Mouse (Mus musculus): ENCODE results near the gene Selenbp2. TPM values are rescaled to one million over a fixed set of nuclear protein-coding genes. Genes with fewer than 3 reads are reported as not detected.

Gene Selenbp2
- 0.26 and 0.66 TPM in 2 replicates for polyA plus RNA-seq (2012; rRNA removed)

DNA sequence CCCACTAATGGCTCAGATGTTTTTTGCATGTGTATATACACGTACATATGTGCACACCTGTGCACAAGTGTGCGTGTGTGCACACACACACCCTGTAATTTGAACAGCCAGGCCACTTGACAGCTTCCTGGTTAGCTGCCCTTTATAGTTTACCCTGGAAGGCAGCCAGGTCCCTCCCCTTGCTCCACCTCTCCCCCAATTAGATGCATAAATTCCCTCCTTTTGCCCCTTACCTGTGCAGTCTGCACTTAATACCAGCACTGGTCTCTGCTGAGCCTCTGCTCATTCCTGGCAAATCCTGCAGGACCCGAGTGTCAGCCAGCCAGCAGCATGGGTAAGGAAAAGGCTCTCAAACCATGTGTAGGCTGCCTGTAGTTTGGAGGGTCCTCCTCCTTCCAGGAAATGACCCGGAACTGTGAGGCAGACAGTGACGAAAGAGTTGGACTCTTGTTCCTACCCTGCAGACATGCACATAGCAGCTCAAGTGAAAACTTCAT, at the start of gene Selenbp2:
TSS of gene Selenbp2 (plus strand) at position 228 of the 497 bp plus-strand sequence.

DNA sequence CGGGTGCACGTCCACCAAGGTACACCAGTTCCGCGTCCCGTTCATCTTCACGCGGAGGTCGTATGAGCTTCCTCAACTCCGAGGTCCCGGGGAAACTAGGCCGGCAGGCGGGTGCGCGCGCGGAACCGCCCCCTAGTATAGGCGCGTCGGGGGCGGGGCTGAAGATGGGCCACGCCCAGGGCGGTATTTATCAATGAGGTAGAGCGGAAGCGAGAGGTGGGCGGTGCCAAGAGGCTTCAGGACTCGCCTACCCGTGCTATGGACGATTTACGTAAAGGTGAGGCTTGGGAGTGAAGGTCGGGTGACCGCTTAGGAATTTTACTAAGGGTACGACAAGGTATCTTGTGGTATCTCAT, 34.6 kb upstream of the Selenbp2 start, which contains the start of gene Tuft1:
TSS of gene Tuft1 (minus strand) at position 133 of the 356 bp plus-strand sequence.

Other genes starting within 250 kb of the Selenbp2 start
- 0.44 and 0.51 TPM in 2 replicates for gene Oaz3, start 249.6 kb upstream of the Selenbp2 start, polyA plus RNA-seq (2012; rRNA removed)
- 535 and 550 TPM in 2 replicates for gene Celf3, start 215.3 kb upstream of the Selenbp2 start, polyA plus RNA-seq (2012; rRNA removed)
- gene Riiad1, start 213.2 kb upstream of the Selenbp2 start, polyA plus RNA-seq (2012; rRNA removed), result 5.1 and 6.3 TPM in 2 replicates
- gene Snx27, start 110.8 kb upstream of the Selenbp2 start, polyA plus RNA-seq (2012; rRNA removed), result 37.2 and 40.8 TPM in 2 replicates
- not detected in 2 replicates for gene Gm10972, start 50.4 kb upstream of the Selenbp2 start, polyA plus RNA-seq (2012; rRNA removed)
- 3.9 and 5.2 TPM in 2 replicates for gene Tuft1, start 34.7 kb upstream of the Selenbp2 start, polyA plus RNA-seq (2012; rRNA removed)
- 5.9 and 6.6 TPM in 2 replicates for gene Cgn, start 92.9 kb downstream of the Selenbp2 start, polyA plus RNA-seq (2012; rRNA removed)
- 63.8 and 67.6 TPM in 2 replicates for gene Pogz, start 144.0 kb downstream of the Selenbp2 start, polyA plus RNA-seq (2012; rRNA removed)
- gene Psmb4, start 193.4 kb downstream of the Selenbp2 start, polyA plus RNA-seq (2012; rRNA removed), result 395 and 399 TPM in 2 replicates
- 8.6 and 11.5 TPM in 2 replicates for gene Selenbp1, start 239.5 kb downstream of the Selenbp2 start, polyA plus RNA-seq (2012; rRNA removed)